Mouse (Mus musculus): ENCODE data around the gene Arhgef25. TPM values are rescaled to one million over a fixed set of nuclear protein-coding genes. Genes with fewer than 3 reads are reported as not detected.

Gene Arhgef25
- polyA plus RNA-seq (2014; fragmentation: Nextera tagmentation; extraction: Ambion mirVana), result 19.0 and 19.6 TPM in 2 replicates

DNA sequence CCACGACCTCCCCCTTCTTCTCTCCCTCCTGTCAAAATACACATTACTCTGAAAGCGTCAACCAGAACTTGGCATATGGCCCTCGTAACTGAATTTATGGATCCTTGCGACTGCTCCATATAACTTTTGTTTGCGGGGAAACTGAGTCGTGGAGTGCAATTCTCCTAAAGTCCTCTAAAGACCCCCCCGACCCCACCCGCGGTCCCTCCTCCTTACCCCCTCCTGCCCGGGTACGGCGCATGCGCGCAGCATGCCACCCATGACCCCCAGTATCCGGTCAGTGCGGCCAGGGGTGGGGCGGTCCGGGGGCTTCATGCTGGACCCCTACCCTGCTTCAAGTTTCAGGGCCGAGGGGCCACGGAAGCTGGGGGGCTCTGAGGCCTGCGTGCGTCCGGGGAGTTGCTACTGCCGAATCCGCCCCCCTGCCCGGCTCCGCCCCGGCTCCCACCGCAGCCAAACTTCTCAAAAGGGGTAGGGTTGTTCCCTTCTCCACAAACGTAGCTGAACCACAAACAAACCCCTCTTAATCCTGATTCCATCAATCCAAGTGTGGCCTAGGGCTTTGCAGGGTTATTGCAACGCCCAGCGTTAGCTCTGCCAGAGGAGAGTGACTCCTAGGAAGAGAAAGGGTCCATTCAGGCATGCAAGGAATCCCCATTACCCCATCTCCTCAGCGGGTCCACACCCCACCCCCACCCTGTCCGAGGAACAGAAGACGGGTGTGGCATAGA is at the start of gene Arhgef25:
Gene Arhgef25 (minus strand): TSS at position 433 of the 731 bp plus-strand sequence.
- peak within 1 kb of the TSS; percentile 98 for H3K4me2 ChIP-seq (ENCODE audit: low read length)
- peak within 1 kb of the TSS; percentile 85 for H3K9ac ChIP-seq (replicated peaks; ENCODE audit: low read length)
- no peaks in the 10 kb centered on the region for H3K27me3 ChIP-seq (ENCODE audit: control insufficient read depth, insufficient read depth, low read length)
- peaks cover 31% of the 10 kb centered on the region for H3K4me1 ChIP-seq (ENCODE audit: control insufficient read depth, insufficient read depth, low read length)
- 2% methylated on average over 35 of the region's 35 CpGs for WGBS
- H3K9me3 ChIP-seq (ENCODE audit: control insufficient read depth, low read length), result no peaks in the 10 kb centered on the region
- peak; percentile 46 for DNase-seq
- no peak for ATAC-seq (ENCODE audit: low FRiP score, low TSS enrichment)
- H3K4me3 ChIP-seq (replicated peaks; ENCODE audit: low read depth, low read length), result peak within 1 kb of the TSS; percentile 65
- peaks cover 29% of the 10 kb centered on the region for H3K36me3 ChIP-seq (ENCODE audit: control insufficient read depth, insufficient read depth, low read length)
- H3K27ac ChIP-seq (replicated peaks; ENCODE audit: low read depth, low read length), result peak within 1 kb of the TSS; percentile 74

DNA sequence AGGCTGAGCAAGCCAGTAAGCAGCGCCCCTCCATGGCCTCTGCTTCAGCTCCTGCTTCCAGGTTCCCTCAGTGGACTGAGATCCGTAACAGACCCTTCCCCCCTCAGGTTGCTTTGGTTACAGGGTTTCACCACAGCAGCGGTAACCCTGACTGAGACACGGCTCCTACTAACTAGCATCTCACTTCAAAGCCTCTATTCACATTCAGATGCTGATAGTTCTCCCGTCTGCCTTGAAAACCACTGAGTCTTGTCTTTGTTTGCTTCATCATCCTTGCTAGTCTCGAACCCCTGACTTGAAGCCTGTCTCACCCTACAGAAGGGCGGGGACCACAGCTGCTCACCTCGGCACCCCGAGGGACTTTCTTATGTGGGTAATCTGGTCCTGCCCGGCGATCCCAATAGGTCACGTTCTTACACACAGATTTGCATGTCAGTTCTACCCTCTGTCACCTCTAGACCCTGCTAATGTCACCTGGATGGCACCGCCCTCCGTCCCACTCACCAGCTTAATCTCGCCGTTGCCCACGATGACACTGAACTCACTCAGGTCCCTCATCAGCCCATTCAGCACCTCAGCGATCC is 48.5 kb upstream of the Arhgef25 start:
- 66% methylated on average over 18 of the region's 18 CpGs for WGBS
- no peak overlapping the region for H3K9ac ChIP-seq (replicated peaks; ENCODE audit: low read length)
- DNase-seq, result no peak
- no peak overlapping the region for H3K27ac ChIP-seq (replicated peaks; ENCODE audit: low read depth, low read length)
- no peaks in the 10 kb centered on the region for H3K9me3 ChIP-seq (ENCODE audit: control insufficient read depth, low read length)
- H3K4me1 ChIP-seq (ENCODE audit: control insufficient read depth, insufficient read depth, low read length), result no peaks in the 10 kb centered on the region
- H3K27me3 ChIP-seq (ENCODE audit: control insufficient read depth, insufficient read depth, low read length), result no peaks in the 10 kb centered on the region
- no peak overlapping the region for H3K4me3 ChIP-seq (replicated peaks; ENCODE audit: low read depth, low read length)
- peaks cover 89% of the 10 kb centered on the region for H3K36me3 ChIP-seq (ENCODE audit: control insufficient read depth, insufficient read depth, low read length)
- H3K4me2 ChIP-seq (ENCODE audit: low read length), result no peak overlapping the region
- no peak for ATAC-seq (ENCODE audit: low FRiP score, low TSS enrichment)

DNA sequence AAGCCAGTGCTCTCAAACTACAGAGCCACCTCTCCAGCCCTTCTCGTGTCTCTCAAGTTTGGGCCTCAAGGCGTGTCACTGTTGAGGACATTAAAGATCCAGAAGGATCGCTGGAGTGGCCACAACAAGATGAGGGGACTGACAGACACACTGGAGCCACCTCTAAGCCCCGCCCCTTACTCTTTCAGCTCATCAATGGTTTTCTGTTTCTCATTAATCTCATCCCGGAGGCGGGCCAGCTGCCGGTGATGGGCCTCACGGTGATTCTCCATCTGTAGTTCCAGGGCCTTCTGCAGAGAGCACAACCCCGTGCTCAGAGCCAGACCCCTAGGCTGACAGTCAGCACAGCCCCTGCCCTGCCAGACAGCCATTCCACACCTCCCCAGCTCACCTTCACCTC is 46.7 kb upstream of the Arhgef25 start:
- Histone ChIP-seq H3K9ac (replicated peaks; ENCODE audit: low read length) (no peak overlapping the region), H3K4me2 (ENCODE audit: low read length) (no peak overlapping the region), H3K4me1 (ENCODE audit: control insufficient read depth, insufficient read depth, low read length) (no peaks in the 10 kb centered on the region), H3K27me3 (ENCODE audit: control insufficient read depth, insufficient read depth, low read length) (no peaks in the 10 kb centered on the region), H3K27ac (replicated peaks; ENCODE audit: low read depth, low read length) (no peak overlapping the region), H3K36me3 (ENCODE audit: control insufficient read depth, insufficient read depth, low read length) (peaks cover 88% of the 10 kb centered on the region), H3K4me3 (replicated peaks; ENCODE audit: low read depth, low read length) (no peak overlapping the region), H3K9me3 (ENCODE audit: control insufficient read depth, low read length) (no peaks in the 10 kb centered on the region)
- ATAC-seq (ENCODE audit: low FRiP score, low TSS enrichment), result no peak
- 50% methylated on average over 9 of the region's 9 CpGs for WGBS
- DNase-seq, result no peak

DNA sequence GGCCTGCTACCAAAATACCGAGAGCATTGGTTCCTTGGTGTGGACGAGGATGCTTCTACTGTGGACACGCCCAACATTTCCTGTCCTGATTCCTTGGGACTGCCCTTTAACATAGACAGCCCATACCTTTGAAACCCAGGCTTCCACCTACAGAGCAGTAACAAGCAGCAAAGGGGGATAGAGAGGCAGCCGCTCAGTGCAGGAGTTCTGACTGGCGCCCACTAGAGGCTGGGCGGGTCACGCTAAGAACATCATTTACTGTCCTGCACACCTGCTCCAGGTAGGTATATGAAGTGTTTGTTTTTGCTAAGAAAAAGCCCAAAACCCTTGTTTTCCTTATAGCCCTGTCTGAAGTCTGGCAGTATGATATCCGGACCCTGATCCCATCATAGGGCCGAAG is 43.3 kb upstream of the Arhgef25 start:
- H3K4me2 ChIP-seq (ENCODE audit: low read length), result no peak overlapping the region
- WGBS, result 81% methylated on average over 9 of the region's 9 CpGs
- peaks cover 88% of the 10 kb centered on the region for H3K36me3 ChIP-seq (ENCODE audit: control insufficient read depth, insufficient read depth, low read length)

DNA sequence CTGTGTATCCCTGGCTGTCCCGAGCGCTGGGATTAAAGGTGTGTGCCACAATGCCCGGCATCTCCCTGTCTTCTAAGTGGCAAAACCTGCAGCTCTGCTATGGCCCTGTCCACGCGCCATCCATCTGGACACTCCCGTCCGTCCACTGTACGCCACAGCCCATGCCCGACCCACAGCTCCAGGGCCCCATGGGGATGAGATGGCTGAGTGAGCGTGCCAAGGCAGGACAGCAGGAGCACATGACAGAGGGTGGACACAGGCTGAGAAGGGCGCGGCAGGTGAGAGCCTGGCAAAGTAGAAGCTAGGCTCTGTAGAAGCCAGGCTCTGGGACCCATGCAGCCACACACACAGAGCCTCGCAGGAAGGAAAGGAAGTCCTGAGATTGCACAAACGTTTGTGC is 41.9 kb upstream of the Arhgef25 start:
- 78% methylated on average over 14 of the region's 14 CpGs for WGBS
- ATAC-seq (ENCODE audit: low FRiP score, low TSS enrichment) (no peak), DNase-seq (no peak)
- Histone ChIP-seq H3K27ac (replicated peaks; ENCODE audit: low read depth, low read length) (no peak overlapping the region), H3K4me2 (ENCODE audit: low read length) (no peak overlapping the region), H3K36me3 (ENCODE audit: control insufficient read depth, insufficient read depth, low read length) (peaks cover 86% of the 10 kb centered on the region), H3K9me3 (ENCODE audit: control insufficient read depth, low read length) (no peaks in the 10 kb centered on the region), H3K4me1 (ENCODE audit: control insufficient read depth, insufficient read depth, low read length) (no peaks in the 10 kb centered on the region), H3K9ac (replicated peaks; ENCODE audit: low read length) (no peak overlapping the region), H3K4me3 (replicated peaks; ENCODE audit: low read depth, low read length) (no peak overlapping the region), H3K27me3 (ENCODE audit: control insufficient read depth, insufficient read depth, low read length) (no peaks in the 10 kb centered on the region)

More for the DNA sequence above, 43.3 kb upstream of the Arhgef25 start:
- Histone ChIP-seq H3K4me1 (ENCODE audit: control insufficient read depth, insufficient read depth, low read length) (no peaks in the 10 kb centered on the region), H3K4me3 (replicated peaks; ENCODE audit: low read depth, low read length) (no peak overlapping the region), H3K27me3 (ENCODE audit: control insufficient read depth, insufficient read depth, low read length) (no peaks in the 10 kb centered on the region), H3K9ac (replicated peaks; ENCODE audit: low read length) (no peak overlapping the region), H3K27ac (replicated peaks; ENCODE audit: low read depth, low read length) (no peak overlapping the region), H3K9me3 (ENCODE audit: control insufficient read depth, low read length) (no peaks in the 10 kb centered on the region)
- DNase-seq (no peak), ATAC-seq (ENCODE audit: low FRiP score, low TSS enrichment) (no peak)

DNA sequence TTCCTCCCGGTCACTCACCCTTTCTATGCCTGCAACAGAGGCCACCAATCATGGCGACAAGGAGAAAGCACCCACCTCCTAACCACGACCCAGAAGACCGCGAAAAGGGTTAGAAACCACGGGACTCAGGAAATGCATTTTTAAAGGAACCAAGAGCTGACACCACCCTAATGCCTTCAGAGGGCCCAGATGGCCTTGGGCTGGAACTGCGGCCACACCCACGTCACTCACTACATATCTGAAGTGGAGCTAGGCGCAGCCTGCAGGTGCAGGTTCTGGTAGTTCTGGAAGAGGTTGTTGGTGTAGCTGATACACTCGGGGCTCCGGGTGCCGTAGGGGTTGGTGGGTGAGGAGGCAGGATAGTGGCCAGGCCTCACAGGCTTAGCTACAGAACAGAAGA is 40.8 kb upstream of the Arhgef25 start:
- peaks cover 84% of the 10 kb centered on the region for H3K36me3 ChIP-seq (ENCODE audit: control insufficient read depth, insufficient read depth, low read length)
- no peak overlapping the region for H3K4me3 ChIP-seq (replicated peaks; ENCODE audit: low read depth, low read length)
- no peak overlapping the region for H3K9ac ChIP-seq (replicated peaks; ENCODE audit: low read length)
- WGBS, result 92% methylated on average over 12 of the region's 12 CpGs
- DNase-seq (no peak), ATAC-seq (ENCODE audit: low FRiP score, low TSS enrichment) (no peak)
- H3K4me2 ChIP-seq (ENCODE audit: low read length), result no peak overlapping the region
- no peaks in the 10 kb centered on the region for H3K27me3 ChIP-seq (ENCODE audit: control insufficient read depth, insufficient read depth, low read length)
- H3K4me1 ChIP-seq (ENCODE audit: control insufficient read depth, insufficient read depth, low read length), result no peaks in the 10 kb centered on the region
- no peak overlapping the region for H3K27ac ChIP-seq (replicated peaks; ENCODE audit: low read depth, low read length)
- no peaks in the 10 kb centered on the region for H3K9me3 ChIP-seq (ENCODE audit: control insufficient read depth, low read length)

DNA sequence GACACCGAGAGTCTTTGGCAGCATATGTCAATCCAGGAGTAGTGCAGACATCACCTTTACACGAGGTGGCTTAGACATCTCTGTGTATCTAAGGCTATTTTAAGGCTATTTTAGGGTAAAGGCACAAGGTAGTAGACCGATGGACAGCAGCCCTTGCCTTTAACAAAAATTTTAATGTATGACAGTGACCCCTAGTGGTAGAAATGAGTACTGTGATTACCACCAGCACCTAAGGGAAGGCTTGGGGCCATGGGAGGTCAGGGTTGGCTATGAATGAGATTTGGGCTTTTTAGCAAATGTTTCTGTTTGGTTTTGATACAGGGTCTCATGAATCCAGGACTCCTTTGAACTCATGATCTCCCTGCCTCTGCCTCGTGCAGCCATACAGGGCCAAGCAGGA is 39.0 kb upstream of the Arhgef25 start:
- no peak overlapping the region for H3K4me3 ChIP-seq (replicated peaks; ENCODE audit: low read depth, low read length)
- peak; percentile 85 for DNase-seq
- H3K36me3 ChIP-seq (ENCODE audit: control insufficient read depth, insufficient read depth, low read length), result peaks cover 77% of the 10 kb centered on the region

DNA sequence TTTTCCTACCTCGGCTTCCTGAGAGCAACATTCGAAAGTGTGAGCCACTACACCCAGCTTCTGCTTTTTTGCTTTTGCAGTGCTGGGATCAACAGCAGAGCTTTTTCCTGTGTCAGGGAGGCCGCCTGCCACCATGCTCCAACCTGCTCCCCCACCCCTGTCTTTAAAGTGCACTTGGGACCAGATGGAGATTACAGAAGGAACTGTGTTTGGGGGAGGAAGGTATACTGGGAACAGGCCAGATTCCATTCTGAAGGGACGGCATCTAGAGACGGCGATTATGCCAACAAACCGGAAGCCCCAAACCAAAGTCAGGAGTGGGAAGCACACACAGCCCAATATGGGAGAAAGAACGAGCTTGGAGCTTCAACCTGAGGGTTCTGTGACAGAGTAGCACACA is 37.3 kb upstream of the Arhgef25 start:
- WGBS, result 90% methylated on average over 8 of the region's 8 CpGs
- Histone ChIP-seq H3K9me3 (ENCODE audit: control insufficient read depth, low read length) (no peaks in the 10 kb centered on the region), H3K4me2 (ENCODE audit: low read length) (no peak overlapping the region), H3K9ac (replicated peaks; ENCODE audit: low read length) (no peak overlapping the region), H3K4me1 (ENCODE audit: control insufficient read depth, insufficient read depth, low read length) (no peaks in the 10 kb centered on the region), H3K27me3 (ENCODE audit: control insufficient read depth, insufficient read depth, low read length) (no peaks in the 10 kb centered on the region), H3K4me3 (replicated peaks; ENCODE audit: low read depth, low read length) (no peak overlapping the region), H3K27ac (replicated peaks; ENCODE audit: low read depth, low read length) (no peak overlapping the region), H3K36me3 (ENCODE audit: control insufficient read depth, insufficient read depth, low read length) (peaks cover 59% of the 10 kb centered on the region)
- no peak for DNase-seq
- ATAC-seq (ENCODE audit: low FRiP score, low TSS enrichment), result no peak

More for the DNA sequence above, 39.0 kb upstream of the Arhgef25 start:
- H3K9me3 ChIP-seq (ENCODE audit: control insufficient read depth, low read length), result no peaks in the 10 kb centered on the region
- H3K27ac ChIP-seq (replicated peaks; ENCODE audit: low read depth, low read length), result no peak overlapping the region
- no peak overlapping the region for H3K9ac ChIP-seq (replicated peaks; ENCODE audit: low read length)
- no peaks in the 10 kb centered on the region for H3K27me3 ChIP-seq (ENCODE audit: control insufficient read depth, insufficient read depth, low read length)
- H3K4me2 ChIP-seq (ENCODE audit: low read length), result no peak overlapping the region
- H3K4me1 ChIP-seq (ENCODE audit: control insufficient read depth, insufficient read depth, low read length), result no peaks in the 10 kb centered on the region
- 27% methylated on average over 4 of the region's 4 CpGs for WGBS
- ATAC-seq (ENCODE audit: low FRiP score, low TSS enrichment), result 0 out of 2 replicates have a peak, but pooled peaks have one; percentile 13

Measured in midbrain, embryonic 14.5 days (tissue).